Mouse (Mus musculus) intestine, embryonic 16.5 days (tissue): Measurements from ENCODE around the gene Crebl2. TPM values are rescaled to one million over a fixed set of nuclear protein-coding genes. Genes with fewer than 3 reads are reported as not detected.
A peak's percentile ranks its signal among the peaks of the same experiment; 100 is the strongest.

Experiments used
- ATAC-seq: fragments of 200-750 bp; cut with Nextera tagmentation; 2 replicates; pipeline ENCODE4 v1.8.0; 2017; ENCODE audit warnings: moderate TSS enrichment, moderate library complexity
- H3K27ac ChIP-seq: fragments of 300-500 bp; sonication (generic); 2 replicates; pipeline ENCODE4 v1.5.1; 2014; ENCODE audit warnings: mild to moderate bottlenecking, low read length
- H3K27me3 ChIP-seq: fragments of 300-500 bp; sonication (generic); replicated peaks from 2 replicates; pipeline ENCODE4 v1.6.1; 2014; ENCODE audit warnings: low read length, control low read depth, mixed read lengths; ENCODE audit not compliant: control insufficient read depth, insufficient read depth
- H3K36me3 ChIP-seq: fragments of 300-500 bp; sonication (generic); 2 replicates; pipeline ENCODE4 v1.6.1; 2014; ENCODE audit warnings: low read length, control low read depth; ENCODE audit not compliant: control insufficient read depth, insufficient read depth
- H3K4me1 ChIP-seq: fragments of 300-500 bp; sonication (generic); 2 replicates; pipeline ENCODE4 v1.6.1; 2014; ENCODE audit warnings: low read length, control low read depth, mixed read lengths; ENCODE audit not compliant: control insufficient read depth, insufficient read depth
- H3K4me2 ChIP-seq: fragments of 300-500 bp; sonication (generic); 2 replicates; pipeline ENCODE4 v1.6.1; 2014; ENCODE audit warnings: low read depth, low read length, control low read depth
- H3K4me3 ChIP-seq: fragments of 300-500 bp; sonication (generic); 2 replicates; pipeline ENCODE4 v1.5.1; 2014; ENCODE audit warnings: mild to moderate bottlenecking, low read length
- H3K9ac ChIP-seq: fragments of 300-500 bp; sonication (generic); 2 replicates; pipeline ENCODE4 v1.6.1; 2014; ENCODE audit warnings: low read depth, low read length
- H3K9me3 ChIP-seq: fragments of 300-500 bp; sonication (generic); 2 replicates; pipeline ENCODE4 v1.6.1; 2016; ENCODE audit warnings: low read length, control low read depth; ENCODE audit not compliant: control insufficient read depth
- WGBS: fragments of 180-500 bp; shearing (Covaris S2); extraction: QIAGEN DNeasy Blood & Tissue Kit; methylation state at CpG from one replicate; pipeline ENCODE4 v1.1.7; 2014; 5-methylcytosine and 5-hydroxymethylcytosine counted together
- polyA plus RNA-seq: library from polyadenylated mRNA; unstranded; fragments of >200 nt; fragmentation: Nextera tagmentation; extraction: Ambion mirVana; gene quantifications from 2 replicates; pipeline ENCODE4 v1.2.1, GENCODE M21; 2015

Gene Crebl2
- polyA plus RNA-seq, 1 experiment from 2014 or later = 3.6 TPM

DNA sequence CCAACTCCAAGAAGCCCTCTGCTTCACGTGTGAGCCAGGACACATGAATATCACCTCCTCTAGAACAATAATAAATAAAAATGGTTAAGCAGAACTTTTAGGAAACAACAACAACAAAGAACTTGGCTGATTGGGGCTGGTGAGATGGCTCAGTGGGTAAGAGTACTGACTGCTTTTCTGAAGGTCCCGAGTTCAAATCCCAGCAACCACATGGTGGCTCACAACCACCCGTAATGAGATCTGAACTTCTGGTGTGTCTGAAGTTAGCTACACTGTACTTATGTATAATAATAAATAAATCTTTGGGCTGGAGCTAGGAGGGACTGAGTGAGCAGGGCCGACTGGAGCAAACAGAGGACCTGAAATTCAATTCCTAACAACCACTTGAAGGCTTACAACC lies 47.3 kb downstream of the Crebl2 start:
- no peaks in the 10 kb centered on the region for H3K36me3 ChIP-seq
- WGBS = 92% methylated on average over 4 of the region's 4 CpGs
- no peaks in the 10 kb centered on the region for H3K4me1 ChIP-seq
- no peak overlapping the region for H3K4me3 ChIP-seq
- no peak overlapping the region for H3K4me2 ChIP-seq
- H3K27ac ChIP-seq = no peak overlapping the region
- no peaks in the 10 kb centered on the region for H3K9me3 ChIP-seq
- no peak for ATAC-seq
- H3K9ac ChIP-seq = no peak overlapping the region
- no peaks in the 10 kb centered on the region for H3K27me3 ChIP-seq

- no peak overlapping the region for H3K27ac ChIP-seq
- ATAC-seq = no peak
- H3K27me3 ChIP-seq = no peaks in the 10 kb centered on the region
- H3K4me3 ChIP-seq = no peak overlapping the region
- H3K36me3 ChIP-seq = no peaks in the 10 kb centered on the region
- WGBS = 83% methylated on average over 1 of the region's 1 CpGs
- no peaks in the 10 kb centered on the region for H3K4me1 ChIP-seq
- no peak overlapping the region for H3K4me2 ChIP-seq
- no peaks in the 10 kb centered on the region for H3K9me3 ChIP-seq
- H3K9ac ChIP-seq = no peak overlapping the region
Observed at GRCm38 (mm10) chr6:134877892-134878291, 47.9 kb downstream of the Crebl2 start.

GRCm38 (mm10) chr6:134879556-134879955 lies 49.6 kb downstream of the Crebl2 start:
- no peaks in the 10 kb centered on the region for H3K36me3 ChIP-seq
- no peak for ATAC-seq
- H3K27ac ChIP-seq = no peak overlapping the region
- 84% methylated on average over 5 of the region's 5 CpGs for WGBS
- H3K9me3 ChIP-seq = no peaks in the 10 kb centered on the region
- H3K9ac ChIP-seq = no peak overlapping the region
- no peaks in the 10 kb centered on the region for H3K27me3 ChIP-seq
- no peak overlapping the region for H3K4me2 ChIP-seq
- H3K4me3 ChIP-seq = no peak overlapping the region
- H3K4me1 ChIP-seq = no peaks in the 10 kb centered on the region

DNA sequence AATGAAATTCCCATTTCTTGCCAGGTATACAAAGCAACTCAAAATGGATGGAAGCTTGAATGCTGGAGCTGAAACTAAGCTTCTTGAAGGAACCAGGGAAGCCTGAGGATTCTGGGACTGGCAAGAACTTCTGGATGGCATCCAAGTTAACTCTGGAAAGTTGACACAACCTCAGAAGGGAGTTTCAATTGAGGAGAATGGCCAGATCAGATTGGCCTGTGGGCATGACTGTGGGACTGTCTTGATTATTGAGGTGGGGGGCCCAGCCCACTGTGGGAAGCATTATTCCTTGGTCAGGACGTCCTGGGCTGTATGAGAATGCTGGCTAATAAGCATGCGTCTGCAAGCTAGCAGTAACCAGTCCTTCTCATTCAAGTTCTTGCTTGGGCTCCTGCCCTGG lies 50.1 kb downstream of the Crebl2 start:
- H3K27me3 ChIP-seq = no peaks in the 10 kb centered on the region
- 88% methylated on average over 2 of the region's 2 CpGs for WGBS
- H3K36me3 ChIP-seq = no peaks in the 10 kb centered on the region
- H3K9me3 ChIP-seq = no peaks in the 10 kb centered on the region
- no peak overlapping the region for H3K27ac ChIP-seq
- no peak for ATAC-seq
- no peak overlapping the region for H3K4me3 ChIP-seq
- no peak overlapping the region for H3K9ac ChIP-seq
- H3K4me2 ChIP-seq = no peak overlapping the region
- no peaks in the 10 kb centered on the region for H3K4me1 ChIP-seq

DNA sequence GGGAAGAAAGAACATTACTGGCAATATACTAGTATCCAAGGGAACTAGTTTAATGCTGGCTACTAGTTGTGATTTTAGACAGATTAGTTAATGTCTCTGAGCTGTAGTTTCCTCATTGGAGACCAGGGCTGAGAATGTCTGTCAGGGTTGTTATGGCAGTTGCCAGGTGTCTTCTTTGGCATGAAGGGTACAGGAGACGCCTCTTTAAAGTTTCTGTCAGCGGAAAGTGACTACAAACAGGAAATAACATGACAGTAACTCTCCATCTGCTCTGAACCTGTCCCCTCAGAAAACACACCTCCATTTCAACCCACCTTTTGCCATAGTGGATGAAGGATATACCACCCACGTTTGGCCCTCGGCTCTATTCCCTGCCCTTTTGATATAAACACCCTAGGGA lies 53.7 kb downstream of the Crebl2 start:
- H3K27ac ChIP-seq = no peak overlapping the region
- H3K4me3 ChIP-seq = no peak overlapping the region
- no peaks in the 10 kb centered on the region for H3K9me3 ChIP-seq
- no peak overlapping the region for H3K9ac ChIP-seq
- H3K4me2 ChIP-seq = no peak overlapping the region
- no peaks in the 10 kb centered on the region for H3K27me3 ChIP-seq
- WGBS = 82% methylated on average over 4 of the region's 4 CpGs
- no peaks in the 10 kb centered on the region for H3K4me1 ChIP-seq
- no peaks in the 10 kb centered on the region for H3K36me3 ChIP-seq
- ATAC-seq = no peak

- 88% methylated on average over 2 of the region's 2 CpGs for WGBS
- no peak for ATAC-seq
- no peaks in the 10 kb centered on the region for H3K9me3 ChIP-seq
Observed at GRCm38 (mm10) chr6:134885515-134885914, 55.6 kb downstream of the Crebl2 start.

GRCm38 (mm10) chr6:134886475-134886874 lies 56.5 kb downstream of the Crebl2 start:
- 85% methylated on average over 8 of the region's 8 CpGs for WGBS
- no peak for ATAC-seq
- H3K9ac ChIP-seq = no peak overlapping the region
- no peaks in the 10 kb centered on the region for H3K36me3 ChIP-seq
- H3K27ac ChIP-seq = no peak overlapping the region
- H3K4me2 ChIP-seq = no peak overlapping the region
- no peak overlapping the region for H3K4me3 ChIP-seq
- no peaks in the 10 kb centered on the region for H3K27me3 ChIP-seq
- no peaks in the 10 kb centered on the region for H3K4me1 ChIP-seq
- no peaks in the 10 kb centered on the region for H3K9me3 ChIP-seq

More at GRCm38 (mm10) chr6:134885515-134885914, 55.6 kb downstream of the Crebl2 start:
- no peaks in the 10 kb centered on the region for H3K36me3 ChIP-seq
- no peak overlapping the region for H3K4me3 ChIP-seq
- no peak overlapping the region for H3K9ac ChIP-seq
- no peaks in the 10 kb centered on the region for H3K4me1 ChIP-seq
- H3K27me3 ChIP-seq = no peaks in the 10 kb centered on the region
- H3K4me2 ChIP-seq = no peak overlapping the region
- no peak overlapping the region for H3K27ac ChIP-seq

GRCm38 (mm10) chr6:134887008-134887407 lies 57.1 kb downstream of the Crebl2 start:
- Histone ChIP-seq H3K27me3 (no peaks in the 10 kb centered on the region), H3K27ac (no peak overlapping the region), H3K9me3 (no peaks in the 10 kb centered on the region), H3K4me2 (peak overlapping the region; percentile 34; the same call in 1 of the 2 replicates), H3K9ac (no peak overlapping the region), H3K4me1 (no peaks in the 10 kb centered on the region), H3K36me3 (no peaks in the 10 kb centered on the region), H3K4me3 (no peak overlapping the region)
- WGBS = 39% methylated on average over 5 of the region's 5 CpGs
- no peak for ATAC-seq

DNA sequence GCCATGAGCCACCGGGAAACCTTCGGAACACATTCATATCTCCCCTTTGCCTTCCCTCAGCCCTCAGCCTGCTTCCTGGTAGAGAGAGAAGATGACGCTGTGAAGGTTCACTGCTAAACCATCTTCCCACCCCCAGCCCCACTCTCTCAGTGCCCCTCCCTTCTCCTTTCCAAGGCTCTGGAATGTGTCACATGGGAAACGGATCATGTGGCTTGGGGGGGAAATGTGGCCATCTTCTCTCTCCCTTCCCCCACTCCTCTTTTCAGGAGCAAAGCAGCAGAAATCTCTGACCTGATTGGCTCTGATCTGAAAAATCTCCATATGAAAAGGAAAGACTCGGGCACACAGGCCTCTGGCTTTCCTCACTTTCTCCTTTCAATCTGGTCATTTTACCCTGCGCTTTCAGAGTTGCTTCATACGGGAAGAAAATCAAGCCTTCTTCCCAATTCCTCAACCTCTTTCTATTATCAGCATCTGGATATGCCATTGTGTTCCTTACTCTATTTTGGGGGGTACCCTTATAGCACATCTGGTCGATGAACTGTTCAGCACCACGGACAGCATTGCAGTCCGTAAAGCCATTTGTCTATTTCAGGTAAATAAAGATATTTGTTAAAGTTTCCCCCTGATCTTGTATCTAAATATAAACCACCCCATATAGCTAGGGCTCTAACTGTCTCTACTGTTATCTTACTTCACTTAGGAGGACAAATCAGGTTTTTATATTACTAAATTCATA lies 57.9 kb downstream of the Crebl2 start:
- Histone ChIP-seq H3K4me2 (peak overlapping the region; percentile 34), H3K36me3 (no peaks in the 10 kb centered on the region), H3K9ac (0 out of 2 replicates have a peak overlapping the region, but pooled peaks have one; percentile 31), H3K27ac (0 out of 2 replicates have a peak overlapping the region, but pooled peaks have one; percentile 6), H3K9me3 (no peaks in the 10 kb centered on the region), H3K4me1 (no peaks in the 10 kb centered on the region), H3K27me3 (no peaks in the 10 kb centered on the region), H3K4me3 (peak overlapping the region; percentile 26)
- ATAC-seq = no peak
- 8% methylated on average over 10 of the region's 10 CpGs for WGBS

DNA sequence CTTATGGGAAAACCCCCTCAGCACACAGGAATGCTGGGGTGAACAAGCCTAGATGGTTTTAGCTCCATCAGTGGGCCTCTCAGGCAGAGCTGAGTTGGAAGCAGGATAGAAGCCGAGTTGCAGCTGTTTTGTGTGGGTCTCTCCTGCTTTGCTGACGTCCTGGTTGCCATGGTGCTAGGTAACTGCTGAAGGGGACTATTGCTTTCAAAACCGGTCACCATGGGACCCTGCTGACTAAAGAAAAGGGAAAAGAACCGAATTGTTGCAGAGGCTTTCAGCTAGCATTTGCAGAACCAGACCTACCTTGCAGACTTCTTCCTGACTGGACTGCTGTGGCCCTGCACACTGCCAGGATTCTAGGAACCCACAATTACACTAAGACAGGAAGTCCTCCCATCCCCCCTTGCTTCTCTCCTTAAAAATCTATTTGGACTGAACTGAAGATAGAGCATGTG lies 58.6 kb downstream of the Crebl2 start:
- H3K4me1 ChIP-seq = no peaks in the 10 kb centered on the region
- H3K27ac ChIP-seq = no peak overlapping the region
- no peak overlapping the region for H3K4me3 ChIP-seq
- no peaks in the 10 kb centered on the region for H3K9me3 ChIP-seq
- no peak overlapping the region for H3K4me2 ChIP-seq
- no peak for ATAC-seq
- WGBS = 10% methylated on average over 4 of the region's 4 CpGs
- no peak overlapping the region for H3K9ac ChIP-seq
- no peaks in the 10 kb centered on the region for H3K27me3 ChIP-seq
- H3K36me3 ChIP-seq = no peaks in the 10 kb centered on the region
